In the genomic region with DNA sequence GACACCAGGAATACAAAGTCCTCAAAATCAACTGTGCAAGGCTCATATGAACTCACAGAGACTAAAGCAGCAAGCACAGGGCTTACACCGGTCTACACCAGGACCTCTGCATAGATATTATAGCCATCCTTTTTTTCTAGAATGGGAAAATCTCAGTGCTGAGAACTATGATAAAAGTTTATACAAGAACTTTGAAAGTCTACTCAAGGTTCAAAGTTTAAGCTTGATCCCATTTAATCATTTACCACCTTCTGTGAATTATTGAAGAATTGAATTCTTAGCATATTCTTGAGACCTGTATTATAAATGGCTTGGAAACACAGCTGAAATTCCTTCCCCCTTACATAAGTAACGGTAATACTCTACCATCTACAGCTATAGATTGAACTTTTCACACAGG, we compare ENCODE assay signal across 19 mouse cellular contexts.
"Had no signal": no experiment of that assay in that cellular context is flagged by ENCODE, and none has a peak within 500 bp of the region (broad histone marks: within the 10 kb centered on the region; RNA-seq: fewer than 3 reads in every experiment).

No protein-coding gene starts in this region.

- H3K9ac ChIP-seq: liver, embryonic 12.5 days; liver, embryonic 15.5 days; lung, embryonic 15.5 days; midbrain, embryonic 13.5 days; neural tube, embryonic 13.5 days; stomach, embryonic 15.5 days had no signal

- DNase-seq: layer of hippocampus, postnatal 36 days; lung, adult 18-20 months; lung, postnatal 10 days; lung, postnatal 36 days; retina, postnatal 1 day; right cerebral cortex, postnatal 25 days; spleen, adult 18-20 months; thymus, postnatal 36 days had no signal

- H3K9me3 ChIP-seq: liver, embryonic 12.5 days; liver, embryonic 15.5 days; lung, embryonic 15.5 days; megakaryocyte, embryonic 14.5 days; midbrain, embryonic 10.5 days; midbrain, embryonic 13.5 days; neural tube, embryonic 13.5 days; stomach, embryonic 15.5 days had no signal

- H3K4me3 ChIP-seq: left cerebral cortex, adult 2 months; liver, embryonic 12.5 days; liver, embryonic 15.5 days; lung, embryonic 15.5 days; megakaryocyte, embryonic 14.5 days; midbrain, embryonic 10.5 days; midbrain, embryonic 13.5 days; myocyte; neural tube, embryonic 13.5 days; stomach, embryonic 15.5 days had no signal

- H3K36me3 ChIP-seq: liver, embryonic 12.5 days; liver, embryonic 15.5 days; lung, embryonic 15.5 days; midbrain, embryonic 10.5 days; midbrain, embryonic 13.5 days; neural tube, embryonic 13.5 days; stomach, embryonic 15.5 days had no signal

- H3K4me1 ChIP-seq: liver, embryonic 12.5 days; liver, embryonic 15.5 days; lung, embryonic 15.5 days; megakaryocyte, embryonic 14.5 days; midbrain, embryonic 10.5 days; midbrain, embryonic 13.5 days; stomach, embryonic 15.5 days had no signal

- H3K27me3 ChIP-seq: liver, embryonic 12.5 days; liver, embryonic 15.5 days; lung, embryonic 15.5 days; megakaryocyte, embryonic 14.5 days; midbrain, embryonic 13.5 days; neural tube, embryonic 13.5 days; stomach, embryonic 15.5 days had no signal

- H3K27ac ChIP-seq: left cerebral cortex, adult 2 months; liver, embryonic 12.5 days; liver, embryonic 15.5 days; lung, embryonic 15.5 days; midbrain, embryonic 10.5 days; midbrain, embryonic 13.5 days; neural tube, embryonic 13.5 days; stomach, embryonic 15.5 days had no signal

- ATAC-seq: liver, embryonic 12.5 days; midbrain, embryonic 13.5 days; midbrain, embryonic 16.5 days had no signal

- H3K4me2 ChIP-seq: liver, embryonic 12.5 days; liver, embryonic 15.5 days; lung, embryonic 15.5 days; midbrain, embryonic 13.5 days; neural tube, embryonic 13.5 days; stomach, embryonic 15.5 days had no signal
